Mouse (Mus musculus) layer of hippocampus, adult 2 months (tissue): Measurements from ENCODE around the gene Erich4. TPM values are rescaled to one million over a fixed set of nuclear protein-coding genes. Genes with fewer than 3 reads are reported as not detected.
"Not testable (repeated sequence)": the region's sequence is repeated elsewhere in the genome, so short reads cannot be mapped to it uniquely, and the experiment has no call there.

Source experiments
- DNase-seq, 2 experiments: peaks; one replicate each; pipeline ENCODE4 v3.0.0; 2022; ENCODE audit warnings: low spot score in 2 of 2
- H3K27ac ChIP-seq: fragments of 200-600 bp; 2 replicates; pipeline ENCODE4 v1.8.1; 2022
- H3K4me3 ChIP-seq: fragments of 200-600 bp; 2 replicates; pipeline ENCODE4 v1.8.1; 2022; ENCODE audit warnings: mild to moderate bottlenecking
- CTCF ChIP-seq: fragments of 200-600 bp; conservative IDR thresholded peaks from 2 replicates; pipeline ENCODE4 v1.8.1; 2022; ENCODE audit warnings: antibody characterized with exemption, mild to moderate bottlenecking, moderate library complexity
- total RNA-seq, 2 experiments: library from RNA; stranded (reverse); gene quantifications; 2 replicates each; pipeline ENCODE4 v1.2.3; 2021

Gene Erich4
- total RNA-seq, 2 experiments from 2014 or later = not detected

DNA sequence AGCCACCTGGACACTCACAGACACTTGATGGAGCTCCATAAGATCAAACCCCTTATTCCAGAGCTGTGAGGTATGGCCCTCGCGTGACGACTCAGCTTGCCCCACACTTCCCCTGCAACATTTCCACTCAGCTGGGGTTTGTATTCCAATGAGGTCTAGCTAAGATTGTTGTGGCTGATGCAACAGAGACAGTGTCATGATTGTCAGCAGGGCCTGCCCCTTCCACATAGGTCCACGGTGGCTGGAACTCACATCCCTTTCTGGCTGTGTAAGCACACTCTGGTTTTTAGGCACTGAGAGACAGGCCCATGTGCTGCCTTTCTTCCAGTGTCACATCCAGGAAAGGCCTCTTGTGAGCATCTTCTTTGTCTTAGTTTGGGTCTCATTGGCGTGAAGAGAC is 31.0 kb downstream of the Erich4 start:
- Histone ChIP-seq H3K27ac (no peak overlapping the region), H3K4me3 (no peak overlapping the region)
- DNase-seq = no peak
- TF ChIP-seq CTCF = no peak

DNA sequence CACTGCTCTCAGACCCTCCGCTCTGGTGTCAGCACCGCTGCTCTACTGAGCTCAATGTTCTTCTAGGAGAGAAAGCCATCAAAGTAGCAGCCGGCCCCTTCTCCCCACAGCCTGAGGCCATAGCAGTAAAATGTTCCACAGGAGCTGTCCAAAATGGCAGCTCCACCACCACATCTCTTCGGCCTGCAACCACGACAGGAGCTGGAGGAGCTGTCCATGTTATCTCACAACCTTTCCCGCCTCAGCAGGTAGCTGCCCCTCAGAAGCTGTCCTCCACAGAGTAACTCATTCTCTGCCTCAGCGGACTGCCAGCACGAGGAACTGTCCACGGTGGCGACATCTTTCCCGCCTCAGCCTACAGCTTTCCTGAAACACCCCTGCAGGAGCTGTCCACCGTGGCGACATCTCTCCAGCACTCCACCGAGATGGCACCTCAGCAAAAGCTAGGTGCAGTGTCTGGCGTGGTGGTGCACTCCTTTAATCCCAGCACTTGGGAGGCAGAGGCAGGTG is 33.3 kb downstream of the Erich4 start:
- Histone ChIP-seq H3K27ac (no peak overlapping the region), H3K4me3 (no peak overlapping the region)
- no peak for DNase-seq
- TF ChIP-seq CTCF = no peak

DNA sequence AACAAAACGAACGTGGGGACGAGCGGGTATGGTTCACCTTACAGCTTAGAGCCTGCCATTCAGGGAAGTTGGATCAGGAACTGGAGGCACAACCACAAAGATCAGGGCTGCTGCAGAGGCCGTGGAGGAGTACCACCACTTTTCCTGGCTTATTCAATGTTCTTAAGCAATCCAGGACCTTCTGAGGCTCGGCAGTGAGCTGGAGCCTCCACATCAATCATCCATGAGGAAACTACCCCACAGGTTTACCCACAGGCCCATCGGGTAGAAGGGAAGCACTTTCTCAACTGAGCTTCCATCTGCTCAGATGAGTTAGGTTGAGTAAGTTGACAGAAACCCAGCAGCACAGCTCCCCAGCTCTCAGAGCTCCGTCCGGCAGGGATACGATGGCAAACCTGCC is 36.3 kb downstream of the Erich4 start:
- no peak for DNase-seq
- H3K4me3 ChIP-seq = no peak overlapping the region
- TF ChIP-seq CTCF = no peak
- H3K27ac ChIP-seq = no peak overlapping the region

DNA sequence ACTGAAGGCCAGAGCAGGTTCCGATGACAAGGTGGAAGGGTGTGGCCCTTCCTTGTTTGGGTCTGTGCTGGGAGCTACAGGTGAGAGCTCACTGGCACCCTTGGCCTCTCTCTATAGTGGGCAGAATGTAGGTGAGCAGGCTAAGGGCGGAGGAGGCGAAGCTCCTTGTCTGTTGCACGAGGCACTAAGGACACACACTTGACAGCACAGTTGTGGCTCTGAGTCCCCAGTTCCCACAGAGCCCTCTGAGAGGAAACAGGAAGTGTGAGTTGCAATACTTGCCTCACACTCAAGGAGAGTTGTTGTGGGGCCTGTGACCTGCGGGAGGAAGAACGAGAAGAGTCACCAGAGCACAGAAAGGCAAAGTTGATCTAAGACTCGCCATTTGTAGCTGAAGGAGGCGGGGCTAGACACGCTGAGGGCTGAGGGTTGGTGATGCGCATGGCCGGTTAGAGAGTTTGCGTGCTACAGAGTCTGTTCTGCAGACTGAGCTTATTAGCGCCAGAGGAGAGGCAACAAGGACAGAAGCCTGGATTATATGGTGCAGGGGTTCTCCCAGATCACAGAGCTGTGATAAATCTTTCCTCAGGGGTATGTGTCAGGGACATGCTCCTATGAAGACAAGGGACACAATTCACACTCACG is 38.8 kb downstream of the Erich4 start:
- not testable (repeated sequence) for DNase-seq, H3K4me3 ChIP-seq, H3K27ac ChIP-seq

DNA sequence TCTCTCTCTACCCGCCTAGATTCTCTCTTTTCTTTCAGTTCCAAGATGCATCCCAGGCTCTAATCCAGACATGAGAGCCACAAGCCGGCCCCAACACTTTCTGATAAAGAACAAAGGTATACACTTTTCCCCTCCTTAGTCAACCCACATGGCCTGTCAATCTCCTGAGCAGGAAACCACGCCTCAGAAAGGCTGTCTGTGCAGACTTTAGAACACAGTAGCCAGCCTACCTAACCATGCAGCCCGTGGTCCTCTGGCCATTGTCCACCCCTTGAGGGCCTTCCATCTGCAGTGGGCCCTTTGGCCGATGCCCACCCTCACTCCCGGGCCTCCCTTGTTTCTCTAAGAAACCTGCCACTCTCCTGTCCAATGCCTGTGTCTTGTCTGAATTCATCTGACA is 39.4 kb downstream of the Erich4 start:
- H3K27ac ChIP-seq, DNase-seq, H3K4me3 ChIP-seq: not testable (repeated sequence)

DNA sequence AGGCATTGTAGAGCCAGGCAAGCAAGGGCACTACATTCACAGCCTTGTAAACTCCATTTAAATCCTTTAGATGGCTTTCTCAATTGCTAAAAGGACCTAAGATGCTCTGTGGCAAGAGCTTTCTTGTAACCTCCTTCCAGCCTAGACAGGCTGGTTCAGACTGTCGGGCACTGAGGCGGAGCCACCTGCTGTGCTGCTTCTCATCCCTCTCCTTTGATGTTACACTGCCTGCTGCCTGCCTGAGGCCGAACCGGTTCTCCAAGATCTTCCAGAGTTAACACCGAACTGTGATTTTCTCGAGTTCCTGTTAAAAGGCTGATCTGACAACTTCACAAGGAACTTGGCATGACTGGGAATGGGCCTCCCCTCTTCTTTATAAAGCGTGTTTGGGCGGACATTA is 39.8 kb downstream of the Erich4 start:
- DNase-seq = no peak
- no peak overlapping the region for H3K4me3 ChIP-seq
- no peak for TF ChIP-seq CTCF
- H3K27ac ChIP-seq = no peak overlapping the region

DNA sequence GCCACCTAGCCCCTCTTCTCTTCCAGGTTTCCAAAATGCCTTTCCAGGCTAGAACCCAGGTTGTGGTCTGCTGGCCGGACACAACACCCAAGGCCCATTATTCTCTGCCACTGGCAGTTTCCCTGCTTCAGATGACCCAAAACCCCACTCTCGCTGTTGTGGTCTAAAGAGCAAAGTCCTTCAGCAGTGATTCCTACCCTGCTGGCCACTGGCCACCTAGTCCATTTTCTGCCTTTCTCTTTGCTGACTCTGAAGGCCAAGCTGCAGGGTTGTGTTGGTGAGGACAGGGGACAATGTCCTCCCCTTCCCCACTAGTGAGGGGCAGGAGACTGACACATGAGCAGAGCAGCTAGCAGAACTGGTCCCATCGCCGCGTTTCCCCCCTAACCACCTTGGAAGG is 40.6 kb downstream of the Erich4 start:
- no peak for DNase-seq
- H3K4me3 ChIP-seq = no peak overlapping the region
- TF ChIP-seq CTCF = no peak

DNA sequence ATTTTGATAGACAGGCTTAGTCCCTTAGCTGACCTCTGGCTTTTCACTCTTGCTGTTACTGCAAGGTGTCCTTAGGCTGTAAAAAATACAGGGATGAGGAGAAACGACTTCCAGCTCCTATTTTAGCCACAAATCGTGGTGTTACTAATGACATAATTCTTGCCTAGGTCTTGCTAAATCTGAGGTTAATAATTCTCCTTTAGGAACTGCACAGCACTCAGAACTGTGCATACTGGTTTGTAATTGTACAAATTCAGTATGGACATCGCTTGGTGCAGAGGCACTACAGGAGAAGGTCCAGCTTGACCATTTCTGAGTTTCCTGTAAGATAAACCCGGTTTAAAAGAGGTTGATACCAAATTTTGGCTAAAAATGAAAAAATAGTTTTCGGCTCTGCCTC is 41.9 kb downstream of the Erich4 start:
- DNase-seq, H3K4me3 ChIP-seq, H3K27ac ChIP-seq: not testable (repeated sequence)

More for the DNA sequence above, 40.6 kb downstream of the Erich4 start:
- H3K27ac ChIP-seq = no peak overlapping the region

DNA sequence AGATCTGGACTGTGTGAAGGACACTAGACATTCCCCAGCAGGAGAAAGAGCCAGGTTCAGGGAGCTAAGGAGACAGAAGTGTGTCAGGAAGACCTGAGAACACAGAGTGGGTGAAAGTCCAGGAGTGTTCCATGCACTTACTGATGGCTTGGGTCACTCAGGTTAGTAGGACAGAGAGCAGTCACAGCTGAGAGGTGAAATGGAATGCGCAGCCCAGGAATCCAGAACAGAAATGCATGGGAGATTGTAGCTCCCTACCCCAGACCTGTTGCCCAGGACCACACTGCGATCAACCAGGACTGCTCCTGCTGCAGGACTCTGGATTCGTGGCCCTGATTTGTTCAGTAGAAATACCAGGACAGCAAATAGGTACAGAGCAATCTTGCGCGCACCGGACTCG is 47.0 kb downstream of the Erich4 start:
- H3K4me3 ChIP-seq = no peak overlapping the region
- no peak overlapping the region for H3K27ac ChIP-seq
- no peak for DNase-seq
- TF ChIP-seq CTCF = no peak

Other genes starting within 250 kb of the Erich4 start
- gene Cnfn, start 246.2 kb downstream of the Erich4 start, total RNA-seq = not detected
- 1 to 10 TPM; 9.1 to 10.0 TPM for gene Lipe, start 217.2 kb downstream of the Erich4 start, total RNA-seq
- gene Cxcl17, start 203.0 kb downstream of the Erich4 start, total RNA-seq = not detected
- gene Ceacam1, start 138.3 kb downstream of the Erich4 start, total RNA-seq = 1 to 10 TPM; 3.2 to 4.2 TPM
- gene Ceacam2, start 76.0 kb downstream of the Erich4 start, total RNA-seq = under 1 TPM; 0.20 to 0.67 TPM
- gene Dmac2, start 3.5 kb upstream of the Erich4 start, total RNA-seq = 10 to 100 TPM; 47.0 to 50.3 TPM
- 1 to 10 TPM; 1.5 to 1.9 TPM for gene B3gnt8, start 10.8 kb upstream of the Erich4 start, total RNA-seq
- gene Bckdha, start 43.1 kb upstream of the Erich4 start, total RNA-seq = 10 to 100 TPM; 37.1 to 41.4 TPM
- 10 to 100 TPM; 26.9 to 28.1 TPM for gene Exosc5, start 43.3 kb upstream of the Erich4 start, total RNA-seq
- 10 to 100 TPM in 1 of 2 experiments, 1 to 10 TPM in 1; 8.6 to 11.6 TPM for gene Tmem91, start 59.3 kb upstream of the Erich4 start, total RNA-seq
- gene B9d2, start 64.9 kb upstream of the Erich4 start, total RNA-seq = 10 to 100 TPM; 20.2 to 20.6 TPM
- 1 to 10 TPM; 6.9 TPM for gene Tgfb1, start 71.1 kb upstream of the Erich4 start, total RNA-seq
- 10 to 100 TPM; 62.9 to 67.4 TPM for gene Ccdc97, start 103.2 kb upstream of the Erich4 start, total RNA-seq
- 100 to 1,000 TPM; 110 to 115 TPM for gene Hnrnpul1, start 138.9 kb upstream of the Erich4 start, total RNA-seq
- 10 to 100 TPM; 36.6 to 41.1 TPM for gene Axl, start 172.8 kb upstream of the Erich4 start, total RNA-seq
- 1 to 10 TPM; 1.4 to 2.3 TPM for gene Cyp2s1, start 201.0 kb upstream of the Erich4 start, total RNA-seq